Mouse (Mus musculus) B cell, adult 62 days (primary cell): ENCODE data around the gene Krtap1-5. TPM values are rescaled to one million over a fixed set of nuclear protein-coding genes. Genes with fewer than 3 reads are reported as not detected.

Experiments
- total RNA-seq: library from RNA; stranded (reverse); gene quantifications from 4 replicates; pipeline ENCODE4 v1.2.4, GENCODE M21; 2023

The Krtap1-5 gene
- not detected in 4 replicates for total RNA-seq

GRCm38 (mm10) chr11:99580636-99581035, at the start of gene Krtap1-5:
Gene Krtap1-5, minus strand, starts transcription at chr11:99581016.

GRCm38 (mm10) chr11:99628138-99628537, 47.3 kb upstream of the Krtap1-5 start, which contains the start of gene Krtap4-1:
Gene Krtap4-1, minus strand, starts transcription at chr11:99628238.

GRCm38 (mm10) chr11:99620335-99620734, 39.5 kb upstream of the Krtap1-5 start, which contains the start of gene Gm11562:
Gene Gm11562, minus strand, starts transcription at chr11:99620435.

GRCm38 (mm10) chr11:99614796-99615363, 34.1 kb upstream of the Krtap1-5 start, which contains the start of gene Krtap2-4:
Gene Krtap2-4, minus strand, starts transcription at chr11:99614846.

GRCm38 (mm10) chr11:99610089-99610488, 29.3 kb upstream of the Krtap1-5 start, which contains the start of gene Gm11937:
Gene Gm11937, minus strand, starts transcription at chr11:99610189.

GRCm38 (mm10) chr11:99603208-99603607, 22.4 kb upstream of the Krtap1-5 start, which contains the start of gene Gm11938:
Gene Gm11938, minus strand, starts transcription at chr11:99603308.

GRCm38 (mm10) chr11:99597742-99598141, 16.9 kb upstream of the Krtap1-5 start, which contains the start of gene Krtap9-3:
Gene Krtap9-3, minus strand, starts transcription at chr11:99598105.

GRCm38 (mm10) chr11:99590981-99591380, 10.2 kb upstream of the Krtap1-5 start, which contains the start of gene Krtap1-3:
Gene Krtap1-3, minus strand, starts transcription at chr11:99591339.

GRCm38 (mm10) chr11:99583245-99583704, 2.5 kb upstream of the Krtap1-5 start, which contains the start of gene Krtap1-4:
Gene Krtap1-4, minus strand, starts transcription at chr11:99583654.

GRCm38 (mm10) chr11:99566530-99566929, 14.3 kb downstream of the Krtap1-5 start, which contains the start of gene Krtap3-1:
Gene Krtap3-1, minus strand, starts transcription at chr11:99566630.

GRCm38 (mm10) chr11:99559366-99559765, 21.4 kb downstream of the Krtap1-5 start, which contains the start of gene Gm11939:
Gene Gm11939, minus strand, starts transcription at chr11:99559466.

GRCm38 (mm10) chr11:99556753-99557152, 24.1 kb downstream of the Krtap1-5 start, which contains the start of gene Krtap3-2:
Gene Krtap3-2, minus strand, starts transcription at chr11:99556853.

GRCm38 (mm10) chr11:99550765-99551164, 30.1 kb downstream of the Krtap1-5 start, which contains the start of gene Krtap3-3:
Gene Krtap3-3, minus strand, starts transcription at chr11:99550865.

Other genes with a start within 250 kb of the Krtap1-5 start
- gene Krt26, start 243.1 kb downstream of the Krtap1-5 start, total RNA-seq: not detected in 4 replicates
- not detected in 4 replicates for gene Krt27, start 229.9 kb downstream of the Krtap1-5 start, total RNA-seq
- not detected in 4 replicates for gene Krt28, start 206.1 kb downstream of the Krtap1-5 start, total RNA-seq
- gene Krt10, start 191.7 kb downstream of the Krtap1-5 start, total RNA-seq: 2.1 to 3.6 TPM (median 2.4 TPM) in 4 replicates
- not detected in 4 replicates for gene Krt12, start 158.8 kb downstream of the Krtap1-5 start, total RNA-seq
- gene Krt20, start 142.9 kb downstream of the Krtap1-5 start, total RNA-seq: not detected in 4 replicates
- not detected in 4 replicates for gene Krt23, start 87.9 kb downstream of the Krtap1-5 start, total RNA-seq
- gene Krt39, start 59.7 kb downstream of the Krtap1-5 start, total RNA-seq: not detected in 4 replicates
- not detected in 4 replicates for gene Krt40, start 37.9 kb downstream of the Krtap1-5 start, total RNA-seq
- not detected in 4 replicates for gene Krtap3-3, start 30.2 kb downstream of the Krtap1-5 start, total RNA-seq
- not detected in 4 replicates for gene Krtap3-2, start 24.2 kb downstream of the Krtap1-5 start, total RNA-seq
- gene Gm11939, start 21.6 kb downstream of the Krtap1-5 start, total RNA-seq: not detected in 4 replicates
- not detected in 4 replicates for gene Krtap3-1, start 14.4 kb downstream of the Krtap1-5 start, total RNA-seq
- gene Krtap1-4, start 2.6 kb upstream of the Krtap1-5 start, total RNA-seq: not detected in 4 replicates
- not detected in 4 replicates for gene Krtap1-3, start 10.3 kb upstream of the Krtap1-5 start, total RNA-seq
- not detected in 4 replicates for gene Krtap9-3, start 17.1 kb upstream of the Krtap1-5 start, total RNA-seq
- not detected in 4 replicates for gene Gm11938, start 22.3 kb upstream of the Krtap1-5 start, total RNA-seq
- gene Gm11937, start 29.2 kb upstream of the Krtap1-5 start, total RNA-seq: not detected in 4 replicates
- not detected in 4 replicates for gene Krtap2-4, start 33.8 kb upstream of the Krtap1-5 start, total RNA-seq
- not detected in 4 replicates for gene Gm11562, start 39.4 kb upstream of the Krtap1-5 start, total RNA-seq
- not detected in 4 replicates for gene Krtap4-1, start 47.2 kb upstream of the Krtap1-5 start, total RNA-seq
- gene Krtap4-2, start 54.1 kb upstream of the Krtap1-5 start, total RNA-seq: not detected in 4 replicates
- not detected in 4 replicates for gene Krtap4-7, start 63.1 kb upstream of the Krtap1-5 start, total RNA-seq
- gene Gm11555, start 69.2 kb upstream of the Krtap1-5 start, total RNA-seq: not detected in 4 replicates
- not detected in 4 replicates for gene Gm11563, start 77.9 kb upstream of the Krtap1-5 start, total RNA-seq
- gene Krtap4-6, start 84.9 kb upstream of the Krtap1-5 start, total RNA-seq: not detected in 4 replicates
- not detected in 4 replicates for gene Gm14190, start 109.7 kb upstream of the Krtap1-5 start, total RNA-seq
- not detected in 4 replicates for gene Gm14180, start 153.3 kb upstream of the Krtap1-5 start, total RNA-seq
- not detected in 4 replicates for gene Gm11595, start 191.9 kb upstream of the Krtap1-5 start, total RNA-seq
- not detected in 4 replicates for gene Krtap4-8, start 199.7 kb upstream of the Krtap1-5 start, total RNA-seq
- not detected in 4 replicates for gene Krtap4-9, start 204.2 kb upstream of the Krtap1-5 start, total RNA-seq
- not detected in 4 replicates for gene Gm11596, start 212.5 kb upstream of the Krtap1-5 start, total RNA-seq
- not detected in 4 replicates for gene Gm11569, start 217.9 kb upstream of the Krtap1-5 start, total RNA-seq
- not detected in 4 replicates for gene Gm11554, start 223.4 kb upstream of the Krtap1-5 start, total RNA-seq
- gene Krtap4-13, start 228.9 kb upstream of the Krtap1-5 start, total RNA-seq: not detected in 4 replicates
- not detected in 4 replicates for gene Gm11564, start 234.7 kb upstream of the Krtap1-5 start, total RNA-seq